Mouse (Mus musculus): ENCODE data around the gene Hk3. TPM values are rescaled to one million over a fixed set of nuclear protein-coding genes. Genes with fewer than 3 reads are reported as not detected.

Gene Hk3
- under 1 TPM; 0.95 to 0.99 TPM for total RNA-seq (2021)

DNA sequence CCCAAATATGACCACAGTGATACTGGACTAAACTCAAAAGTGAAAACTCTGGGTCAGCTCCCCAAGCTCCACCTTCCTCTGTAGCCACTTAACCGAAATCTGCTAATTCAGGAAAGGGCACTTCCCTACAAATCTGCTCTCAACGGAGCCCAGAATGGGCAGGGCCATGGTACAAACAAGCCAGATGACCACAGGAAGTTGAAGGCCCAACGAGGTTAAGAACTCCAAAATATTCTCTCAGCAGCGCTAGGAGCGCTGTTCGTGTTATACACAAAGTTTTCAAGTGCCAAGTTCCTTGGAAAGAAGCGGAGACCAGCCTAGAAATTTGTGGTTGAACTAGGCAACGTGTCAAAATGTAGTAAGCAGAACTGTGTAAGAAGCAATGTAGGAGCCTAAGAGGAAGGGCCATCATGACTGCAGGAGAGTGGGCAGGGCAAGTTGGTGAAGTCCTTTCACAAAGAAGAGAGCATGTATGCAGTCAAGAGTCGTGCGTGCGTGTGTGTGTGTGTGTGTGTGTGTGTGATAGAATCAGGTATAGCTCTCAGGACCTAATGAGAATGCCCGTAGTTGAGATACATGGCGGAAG lies at the start of gene Hk3:
Gene Hk3 (minus strand): TSS at position 192 of the 586 bp plus-strand sequence.
- intact Hi-C loops (cut with DNase I): no loop called here
- no peak for DNase-seq (ENCODE audit: low spot score)

GRCm38 (mm10) chr13:55069719-55070118 lies 48.5 kb upstream of the Hk3 start:
- intact Hi-C loops (cut with DNase I): no loop called here
- DNase-seq (ENCODE audit: low spot score): no peak

DNA sequence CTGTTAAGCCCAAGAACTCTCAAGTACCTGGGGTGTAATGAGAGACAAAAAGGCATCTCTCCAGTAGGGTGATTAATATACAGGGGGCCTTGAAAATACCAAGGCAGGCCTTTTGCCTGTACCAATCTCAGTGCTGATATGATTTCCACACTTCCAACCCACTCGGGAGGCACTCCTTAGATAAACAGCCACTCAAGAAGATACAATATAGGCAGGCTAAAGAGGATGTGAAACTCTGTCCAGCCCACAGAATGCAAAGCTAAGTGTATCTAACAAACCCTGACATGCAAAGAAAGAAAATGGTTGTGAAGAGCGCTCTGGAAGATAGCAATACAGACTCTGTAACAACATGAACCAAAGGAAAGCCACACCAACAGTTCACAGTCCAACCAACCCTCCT lies 42.1 kb upstream of the Hk3 start:
- DNase-seq (ENCODE audit: low spot score): no peak
- intact Hi-C loops (cut with DNase I): no loop called here

DNA sequence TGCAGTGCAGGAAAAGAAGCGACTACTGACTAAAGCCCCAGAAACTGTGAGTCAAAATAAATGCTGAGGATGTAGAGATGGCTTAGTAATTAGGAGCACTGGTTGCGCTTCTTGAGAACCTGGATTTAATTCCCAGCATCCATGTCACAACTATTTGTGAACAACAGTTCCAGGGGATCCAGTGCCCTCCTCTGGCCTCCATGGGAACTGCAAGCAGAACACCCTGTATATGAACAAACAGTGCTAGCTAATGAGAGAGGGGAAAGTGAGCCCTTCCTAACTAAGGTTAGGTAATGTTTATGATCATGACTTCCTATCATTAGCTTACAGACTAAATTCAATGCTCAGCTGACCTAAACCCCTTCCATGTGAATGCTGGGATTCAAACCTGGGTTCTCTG lies 36.9 kb upstream of the Hk3 start:
- no peak for DNase-seq (ENCODE audit: low spot score)
- intact Hi-C loops (cut with DNase I): no loop called here

DNA sequence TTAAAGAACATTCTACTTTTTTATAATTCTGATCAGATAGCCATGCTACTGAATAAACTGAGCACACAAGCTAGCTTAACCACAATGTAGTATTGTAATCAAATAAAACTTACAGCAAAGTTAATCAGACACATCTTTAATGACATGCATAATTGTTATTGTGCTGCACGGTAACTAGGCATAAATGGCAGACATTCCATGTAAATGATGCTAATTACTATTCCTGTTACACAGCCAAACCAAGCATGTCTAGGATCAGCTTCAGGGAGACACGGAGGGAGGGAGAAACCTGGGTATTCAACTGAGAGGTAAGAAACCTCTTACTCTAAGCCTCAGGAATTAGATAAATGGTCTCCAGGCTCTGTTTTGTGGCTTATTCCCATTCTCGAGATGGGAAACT lies 26.5 kb upstream of the Hk3 start:
- no peak for DNase-seq (ENCODE audit: low spot score)
- intact Hi-C loops (cut with DNase I): no loop called here

DNA sequence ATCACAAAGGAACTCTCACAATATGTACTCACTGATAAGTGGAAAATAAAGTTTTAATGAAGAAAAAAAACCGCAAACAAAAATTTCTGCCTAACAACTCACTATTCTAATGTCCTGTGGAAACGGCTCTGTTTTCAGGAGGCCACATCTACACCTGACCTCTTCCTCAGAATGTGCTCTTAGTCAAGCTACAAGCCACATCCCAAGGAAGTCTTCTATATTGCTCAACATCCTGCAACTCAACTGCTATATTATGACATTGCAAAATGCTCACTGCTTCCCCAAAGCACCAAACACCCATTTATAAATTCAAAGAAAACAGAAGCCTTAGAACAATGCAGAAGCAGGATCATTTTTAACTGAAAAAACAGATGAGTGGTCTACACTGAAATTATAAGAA lies 18.8 kb upstream of the Hk3 start:
- no peak for DNase-seq (ENCODE audit: low spot score)
- intact Hi-C loops (cut with DNase I): no loop called here

DNA sequence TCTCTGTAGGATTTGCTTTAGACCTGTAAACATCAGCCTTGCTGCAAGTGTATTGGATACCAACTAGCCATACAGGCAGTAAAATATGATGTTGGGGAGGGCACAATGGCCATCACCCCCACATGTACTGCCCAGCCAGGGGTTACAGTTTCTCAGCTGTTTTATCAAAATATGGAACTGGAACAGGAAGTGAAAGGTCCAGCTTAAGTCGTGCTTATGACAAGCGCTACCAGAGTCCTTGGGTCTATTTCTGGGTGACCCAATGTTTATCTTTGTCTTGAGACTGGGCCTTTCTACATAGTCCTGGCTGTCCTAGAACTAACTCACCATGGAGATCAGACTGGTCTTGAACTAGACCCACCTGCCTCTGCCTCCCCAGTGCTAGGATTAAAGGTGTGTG lies 3.0 kb upstream of the Hk3 start:
- intact Hi-C loops (cut with DNase I): no loop called here
- DNase-seq (ENCODE audit: low spot score): no peak

GRCm38 (mm10) chr13:55022715-55023114 lies 1.5 kb upstream of the Hk3 start:
- no peak for DNase-seq (ENCODE audit: low spot score)
- intact Hi-C loops (cut with DNase I): no loop called here

- intact Hi-C loops (cut with DNase I): no loop called here
These were observed 1.1 kb upstream of the Hk3 start for GRCm38 (mm10) chr13:55022256-55022655.

DNA sequence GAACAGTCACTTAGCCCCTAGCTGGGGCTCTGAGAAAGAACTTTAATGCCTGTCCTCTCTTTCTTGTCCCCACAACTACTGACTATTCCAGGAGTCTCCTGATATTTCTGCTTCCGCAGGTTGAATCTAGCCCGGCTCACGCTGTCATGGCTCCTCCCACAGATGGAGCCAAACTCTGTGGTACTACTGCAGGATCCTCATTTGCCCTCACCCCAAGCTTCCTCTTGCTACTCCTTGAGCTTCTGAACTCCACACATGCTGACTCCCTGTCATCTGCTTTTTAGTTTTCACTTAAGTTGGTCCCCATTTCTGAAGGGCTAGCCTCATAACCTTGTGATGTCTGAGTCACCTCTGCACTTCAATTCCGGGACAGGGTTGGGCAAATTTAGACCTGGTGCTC lies 1.1 kb downstream of the Hk3 start:
- DNase-seq (ENCODE audit: low spot score): no peak
- intact Hi-C loops (cut with DNase I): no loop called here

More at GRCm38 (mm10) chr13:55022256-55022655, 1.1 kb upstream of the Hk3 start:
- no peak for DNase-seq (ENCODE audit: low spot score)

DNA sequence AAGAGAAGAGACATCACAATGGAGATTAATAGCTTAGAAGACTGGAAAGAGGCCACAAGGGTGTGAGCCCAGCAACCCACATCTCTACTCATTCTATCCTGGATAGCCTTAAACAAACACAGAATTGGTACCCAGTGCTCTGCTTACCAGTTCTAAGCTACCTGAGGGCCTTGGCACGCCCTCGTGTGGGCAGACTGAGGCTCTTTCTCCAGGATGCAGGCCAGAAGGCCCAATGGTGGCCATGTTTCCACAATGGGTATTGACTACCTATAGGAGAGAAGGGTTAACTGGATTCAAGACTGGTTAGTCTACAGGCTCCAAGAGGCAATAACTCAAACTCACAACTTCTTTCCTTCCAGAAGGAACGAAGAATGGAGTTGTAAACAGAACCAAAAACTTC lies 2.0 kb downstream of the Hk3 start:
- DNase-seq (ENCODE audit: low spot score): no peak

GRCm38 (mm10) chr13:55018700-55019099 lies 2.5 kb downstream of the Hk3 start:
- DNase-seq (ENCODE audit: low spot score): no peak
- intact Hi-C loops (cut with DNase I): no loop called here

More for the DNA sequence above, 2.0 kb downstream of the Hk3 start:
- intact Hi-C loops (cut with DNase I): no loop called here

- intact Hi-C loops (cut with DNase I): no loop called here
- no peak for DNase-seq (ENCODE audit: low spot score)
These were observed 3.1 kb downstream of the Hk3 start for GRCm38 (mm10) chr13:55017898-55018599.

- no peak for DNase-seq (ENCODE audit: low spot score)
- intact Hi-C loops (cut with DNase I): no loop called here
These were observed 3.9 kb downstream of the Hk3 start for GRCm38 (mm10) chr13:55017154-55017897.

DNA sequence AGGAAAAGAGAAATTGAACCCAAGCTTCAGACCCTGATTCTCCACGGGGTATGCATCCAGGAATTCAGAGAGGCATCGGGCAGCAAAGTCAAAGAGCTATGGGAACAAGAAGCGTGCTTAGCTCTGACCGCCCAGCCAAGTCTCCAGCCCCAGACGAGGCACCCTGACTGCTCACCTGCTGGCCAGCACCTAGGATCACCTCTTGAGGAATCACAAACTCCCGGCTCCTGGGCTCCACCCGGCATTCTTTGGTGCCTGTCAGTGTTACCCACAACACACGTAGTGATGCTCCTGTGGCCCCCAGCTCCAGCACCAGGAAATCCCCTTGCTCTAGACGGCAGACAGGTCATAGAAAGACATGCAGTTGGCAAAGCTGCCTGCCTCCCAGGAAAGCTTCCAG lies 6.7 kb downstream of the Hk3 start:
- no peak for DNase-seq (ENCODE audit: low spot score)
- intact Hi-C loops (cut with DNase I): no loop called here

GRCm38 (mm10) chr13:55013702-55014344 lies 7.4 kb downstream of the Hk3 start:
- DNase-seq (ENCODE audit: low spot score): no peak
- intact Hi-C loops (cut with DNase I): no loop called here

DNA sequence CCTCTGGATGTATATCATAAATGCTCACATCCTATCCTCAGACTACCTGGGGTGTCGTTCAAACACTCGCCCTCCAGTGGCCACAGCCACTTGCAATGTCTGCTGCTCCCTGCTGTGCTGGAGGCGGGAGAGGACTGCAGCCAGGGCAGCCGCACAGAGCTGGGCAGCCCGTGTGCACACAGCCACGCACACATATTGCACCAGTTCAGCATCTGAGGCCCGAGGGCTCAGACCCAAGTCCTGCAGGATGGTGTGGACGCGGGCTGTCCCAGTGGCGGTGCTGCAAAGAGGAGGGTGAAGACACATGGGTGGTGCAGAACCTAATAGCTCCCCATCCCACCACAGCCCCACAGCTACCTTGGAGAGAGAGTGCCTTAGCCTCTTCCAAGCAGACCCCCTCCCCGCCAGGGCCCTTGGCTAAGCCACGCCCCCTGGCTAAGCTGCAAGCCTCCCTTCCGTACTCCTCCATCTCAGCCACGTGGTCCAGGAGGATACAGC lies 9.2 kb downstream of the Hk3 start:
- intact Hi-C loops (cut with DNase I): no loop called here
- no peak for DNase-seq (ENCODE audit: low spot score)

- intact Hi-C loops (cut with DNase I): no loop called here
- DNase-seq (ENCODE audit: low spot score): no peak
These were observed 10.1 kb downstream of the Hk3 start for GRCm38 (mm10) chr13:55011103-55011502.

DNA sequence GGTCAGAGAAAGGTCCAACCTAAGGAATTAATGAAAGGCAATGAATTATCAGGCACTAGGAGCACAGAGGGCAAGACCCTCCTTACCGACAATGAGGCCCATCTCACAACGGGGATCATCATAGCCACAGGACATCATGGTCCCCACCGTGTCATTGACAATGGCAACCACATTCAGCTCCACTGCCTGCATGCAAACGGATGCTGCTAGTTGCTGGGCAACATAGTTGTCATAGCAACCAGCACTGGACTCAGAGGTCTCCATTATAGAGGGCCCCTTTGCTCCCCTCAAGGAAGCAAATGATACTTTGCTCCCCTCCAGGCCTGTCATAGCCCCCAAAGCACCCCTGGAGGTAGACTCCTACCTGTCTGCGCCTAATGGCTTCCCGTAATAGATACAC lies 12.6 kb downstream of the Hk3 start:
- no peak for DNase-seq (ENCODE audit: low spot score)
- intact Hi-C loops (cut with DNase I): no loop called here

GRCm38 (mm10) chr13:55006415-55006742 lies 14.8 kb downstream of the Hk3 start:
- no peak for DNase-seq (ENCODE audit: low spot score)
- intact Hi-C loops (cut with DNase I): no loop called here
